Mouse (Mus musculus) splenic B cell, adult 2 months (primary cell): Measurements from ENCODE around the gene Shmt1.

Source experiments
- DNase-seq: peaks from one replicate; pipeline ENCODE4 v3.0.0-alpha.2; 2011; ENCODE audit warnings: low read depth, low spot score
- H3K27me3 ChIP-seq: 2 replicates; pipeline ENCODE4 v1.6.1; 2012; ENCODE audit warnings: mild to moderate bottlenecking, low read length, moderate library complexity, mixed read lengths; ENCODE audit not compliant: control insufficient read depth, poor library complexity, insufficient read depth, severe bottlenecking
- H3K36me3 ChIP-seq: 2 replicates; pipeline ENCODE4 v1.6.1; 2012; ENCODE audit warnings: mild to moderate bottlenecking, low read length, moderate library complexity, mixed read lengths; ENCODE audit not compliant: control insufficient read depth, poor library complexity, insufficient read depth, severe bottlenecking

Gene Shmt1

DNA sequence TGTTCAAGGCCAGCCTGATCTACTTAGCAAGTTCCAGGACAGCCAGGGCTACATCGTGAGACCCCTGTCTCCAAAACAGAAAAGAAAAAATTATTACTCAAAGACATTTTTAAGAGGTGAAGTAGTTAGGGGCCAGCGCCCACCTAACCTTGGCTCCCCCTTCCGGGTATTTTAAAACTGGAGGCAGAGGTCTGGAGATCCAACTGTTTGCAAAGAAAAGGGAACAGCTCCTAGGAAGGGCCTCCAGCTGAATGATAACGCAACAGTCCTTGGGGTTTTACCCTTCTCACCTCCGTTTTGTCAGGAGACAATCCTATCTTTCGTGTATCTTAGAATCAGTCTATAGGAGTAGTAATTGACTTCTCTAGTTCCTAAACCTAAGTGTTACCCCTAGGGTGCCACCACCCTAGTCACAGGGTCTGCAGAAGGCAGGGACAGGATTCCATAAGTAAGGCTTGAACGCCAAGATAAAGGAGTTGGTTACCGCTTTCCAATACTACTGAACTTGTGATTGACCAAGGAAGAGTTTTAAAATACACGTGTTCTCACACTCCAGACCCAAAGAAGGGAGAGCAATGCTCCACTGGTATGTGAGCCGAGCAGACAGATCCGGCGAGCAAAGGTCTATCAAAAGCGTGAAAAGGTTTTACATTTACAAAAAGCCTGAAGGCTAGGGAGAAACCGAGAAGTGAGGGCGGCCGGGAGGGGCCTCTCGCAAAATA, 35.2 kb downstream of the Shmt1 start:
- no peaks in the 10 kb centered on the region for H3K27me3 ChIP-seq
- 0 out of 2 replicates have a peak, but pooled peaks cover 2% of the 10 kb centered on the region for H3K36me3 ChIP-seq
- DNase-seq: no peak

DNA sequence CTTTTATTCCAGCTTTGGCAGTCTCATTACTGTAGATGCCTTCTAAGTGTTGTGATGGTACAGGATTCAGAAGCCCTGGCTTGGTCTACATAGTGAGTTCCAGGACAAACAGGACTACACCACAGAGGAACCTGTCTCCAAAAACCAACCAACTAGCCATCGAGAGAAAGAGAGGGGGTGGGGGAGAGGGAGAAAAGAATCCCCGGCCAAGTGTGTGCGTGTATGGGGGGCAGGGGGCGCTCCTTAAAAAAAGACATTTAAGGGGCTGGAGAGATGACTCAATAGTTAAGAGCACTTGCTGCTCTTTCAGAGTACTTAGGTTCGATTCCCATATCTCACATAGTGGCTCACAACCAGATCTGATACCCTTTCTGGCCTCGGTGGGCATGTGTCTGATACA, 35.9 kb downstream of the Shmt1 start:
- no peaks in the 10 kb centered on the region for H3K27me3 ChIP-seq
- no peak for DNase-seq
- H3K36me3 ChIP-seq: 0 out of 2 replicates have a peak, but pooled peaks cover 2% of the 10 kb centered on the region

DNA sequence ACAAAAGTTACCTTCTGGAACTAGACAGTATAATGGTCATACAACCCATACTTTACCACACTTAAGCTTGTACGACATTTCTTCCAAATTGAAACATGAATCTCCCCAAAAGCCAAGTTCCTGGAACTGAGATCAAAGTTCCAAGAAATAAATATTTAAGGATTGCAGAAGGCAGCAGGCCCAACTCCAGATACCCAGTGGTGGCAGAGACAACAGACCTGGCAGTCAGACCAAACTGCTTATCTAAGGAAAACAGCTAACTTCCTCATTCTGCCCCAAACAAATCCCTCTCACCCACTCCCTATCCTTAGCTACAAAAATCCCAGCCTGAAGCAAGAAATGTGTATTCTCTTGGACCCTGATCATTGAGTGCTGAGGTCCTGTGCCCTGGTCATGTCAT, 36.7 kb downstream of the Shmt1 start:
- no peak for DNase-seq
- 0 out of 2 replicates have a peak, but pooled peaks cover 2% of the 10 kb centered on the region for H3K36me3 ChIP-seq
- no peaks in the 10 kb centered on the region for H3K27me3 ChIP-seq

DNA sequence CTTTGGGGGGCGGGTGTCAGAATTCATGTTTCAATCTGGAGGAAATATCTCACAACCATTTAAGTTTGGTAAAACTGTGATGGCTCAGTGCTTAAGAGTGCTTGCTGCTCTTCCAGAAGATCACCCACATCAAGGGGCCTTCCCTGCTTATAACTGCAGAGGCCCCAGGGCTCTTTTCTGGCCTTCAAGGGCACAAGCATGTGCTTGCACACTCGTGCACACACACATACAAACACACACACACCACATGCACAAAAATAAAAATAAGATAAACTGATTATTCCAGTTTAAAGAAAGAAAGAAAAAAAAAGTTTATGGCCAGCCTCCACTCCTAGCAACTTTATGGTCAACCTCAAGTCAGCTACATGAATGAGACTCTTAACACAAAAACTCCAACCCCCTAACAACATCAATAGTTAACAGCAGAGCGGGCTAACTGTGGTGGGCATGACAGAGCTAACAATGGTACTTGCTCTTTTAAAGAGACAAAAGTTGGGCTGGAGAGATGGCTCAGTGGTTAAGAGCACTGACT, 37.3 kb downstream of the Shmt1 start:
- Histone ChIP-seq H3K36me3 (no peaks in the 10 kb centered on the region), H3K27me3 (no peaks in the 10 kb centered on the region)
- no peak for DNase-seq

DNA sequence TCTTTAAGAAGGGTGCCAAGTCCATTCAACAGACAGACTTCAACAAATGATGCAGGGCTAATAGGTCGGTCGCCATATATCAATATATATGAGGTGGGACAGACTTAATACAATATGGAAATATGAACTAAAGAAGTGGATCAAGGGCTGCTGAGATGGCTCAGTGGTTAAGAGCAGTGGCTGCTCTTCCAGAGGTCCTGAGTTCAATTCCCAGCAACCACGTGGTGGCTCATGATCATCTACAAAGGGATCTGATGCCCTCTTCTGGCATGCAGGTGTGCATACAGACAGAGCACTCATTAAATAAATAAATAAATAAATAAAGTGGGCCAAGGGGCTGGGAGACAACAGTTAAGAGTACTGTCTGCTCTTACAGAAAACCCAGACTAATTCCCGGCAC, 39.4 kb downstream of the Shmt1 start:
- Histone ChIP-seq H3K27me3 (no peaks in the 10 kb centered on the region), H3K36me3 (no peaks in the 10 kb centered on the region)
- no peak for DNase-seq

DNA sequence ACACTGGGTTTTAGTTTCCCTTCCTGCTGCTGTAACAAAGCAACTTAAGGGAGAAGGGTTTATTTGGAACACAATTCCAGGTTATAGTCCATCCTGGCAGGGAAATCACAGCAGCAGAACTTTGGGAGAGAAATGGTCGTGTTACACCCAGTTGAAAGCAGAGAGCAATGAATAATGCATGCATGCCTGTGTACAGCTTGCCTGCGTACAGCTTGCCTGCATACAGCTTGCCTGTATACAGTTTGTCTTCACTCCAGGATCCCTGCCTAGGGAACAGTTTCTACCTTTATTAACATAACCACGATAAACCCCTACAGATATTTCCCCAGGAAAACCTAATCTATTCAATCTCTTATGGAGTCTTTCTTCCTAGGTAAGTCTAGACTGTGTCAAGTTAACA, 40.7 kb downstream of the Shmt1 start:
- H3K27me3 ChIP-seq: no peaks in the 10 kb centered on the region

DNA sequence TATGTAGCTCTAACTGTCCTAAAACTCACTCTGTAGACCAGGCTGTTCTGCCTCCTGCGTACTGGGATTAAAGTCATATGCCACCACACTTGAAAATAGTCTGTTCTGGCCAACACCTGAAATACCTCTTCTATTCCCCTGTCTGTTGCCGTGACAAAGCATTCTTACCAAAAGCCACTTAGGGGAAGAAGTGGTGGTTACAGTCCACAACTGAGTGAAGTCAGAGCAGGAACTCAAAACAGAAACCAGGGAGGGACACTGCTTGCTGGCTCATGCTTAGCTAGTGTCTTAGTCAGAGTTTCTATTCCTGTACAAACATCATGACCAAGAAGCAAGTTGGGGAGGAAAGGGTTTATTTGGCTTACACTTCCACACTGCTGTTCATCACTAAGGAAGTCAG, 42.2 kb downstream of the Shmt1 start:
- H3K36me3 ChIP-seq: no peaks in the 10 kb centered on the region
- no peaks in the 10 kb centered on the region for H3K27me3 ChIP-seq
- peak; percentile 44 for DNase-seq

More for the DNA sequence above, 40.7 kb downstream of the Shmt1 start:
- H3K36me3 ChIP-seq: no peaks in the 10 kb centered on the region
- no peak for DNase-seq

DNA sequence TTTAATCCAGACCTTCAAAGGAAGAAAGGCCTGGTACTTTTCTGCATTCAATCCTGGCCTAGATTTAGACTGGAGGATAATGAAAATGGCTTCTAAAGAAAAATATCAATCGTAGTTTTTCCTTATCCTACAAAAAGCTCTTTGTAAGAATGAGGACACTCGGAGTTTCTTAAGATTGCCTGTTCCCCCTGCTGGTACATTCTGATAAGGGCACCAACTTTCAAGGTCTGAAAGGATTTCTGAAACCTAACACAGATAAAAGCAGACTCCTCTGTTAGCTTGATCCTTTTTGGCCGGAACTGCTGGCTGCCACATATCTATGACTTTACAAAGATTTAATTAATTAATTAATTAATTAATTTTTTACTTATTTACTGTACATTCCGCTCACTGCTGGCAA, 44.5 kb downstream of the Shmt1 start:
- H3K36me3 ChIP-seq: no peaks in the 10 kb centered on the region
- H3K27me3 ChIP-seq: no peaks in the 10 kb centered on the region
- DNase-seq: no peak

DNA sequence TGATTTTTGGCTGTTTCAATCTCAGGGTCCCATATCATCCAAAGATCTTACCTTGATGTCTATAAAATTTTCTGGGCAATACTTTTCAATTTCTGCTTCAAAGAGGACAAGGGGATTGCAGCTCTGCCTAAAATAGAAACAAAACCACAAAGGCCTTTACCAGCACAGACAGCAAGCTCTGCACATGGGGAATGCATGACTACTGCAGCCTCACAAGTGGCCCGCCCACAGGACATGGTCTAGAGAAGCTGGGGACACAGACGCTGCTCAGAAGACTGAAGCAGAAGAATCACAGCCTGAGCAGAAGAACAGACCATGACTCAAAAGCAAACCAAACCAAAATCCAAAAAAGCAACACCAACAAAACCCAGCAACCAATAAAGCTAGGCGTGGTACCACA, 49.8 kb downstream of the Shmt1 start:
- H3K36me3 ChIP-seq: peaks cover 5% of the 10 kb centered on the region; the same call in 1 of the 2 replicates
- no peaks in the 10 kb centered on the region for H3K27me3 ChIP-seq
- DNase-seq: no peak

DNA sequence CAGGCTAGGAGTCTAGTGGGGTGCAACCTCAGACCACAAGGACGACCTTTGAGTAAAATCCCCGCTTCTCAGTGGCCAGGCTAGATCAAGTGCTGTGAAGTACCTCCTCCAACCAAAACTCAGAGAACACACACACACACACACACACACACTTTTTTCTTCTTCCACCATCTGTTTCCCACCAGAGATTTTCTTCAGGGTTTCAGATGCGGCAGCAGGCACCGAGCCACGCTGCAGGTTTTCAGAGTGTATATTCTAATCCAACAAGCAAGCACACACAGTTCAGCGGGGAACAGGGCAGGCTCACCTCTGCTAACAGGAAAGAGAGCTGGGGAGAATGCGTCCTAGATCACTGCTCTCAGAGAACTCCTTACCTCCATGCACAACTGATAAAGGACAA, 55.9 kb downstream of the Shmt1 start:
- Histone ChIP-seq H3K36me3 (peaks cover 21% of the 10 kb centered on the region), H3K27me3 (no peaks in the 10 kb centered on the region)
- no peak for DNase-seq

DNA sequence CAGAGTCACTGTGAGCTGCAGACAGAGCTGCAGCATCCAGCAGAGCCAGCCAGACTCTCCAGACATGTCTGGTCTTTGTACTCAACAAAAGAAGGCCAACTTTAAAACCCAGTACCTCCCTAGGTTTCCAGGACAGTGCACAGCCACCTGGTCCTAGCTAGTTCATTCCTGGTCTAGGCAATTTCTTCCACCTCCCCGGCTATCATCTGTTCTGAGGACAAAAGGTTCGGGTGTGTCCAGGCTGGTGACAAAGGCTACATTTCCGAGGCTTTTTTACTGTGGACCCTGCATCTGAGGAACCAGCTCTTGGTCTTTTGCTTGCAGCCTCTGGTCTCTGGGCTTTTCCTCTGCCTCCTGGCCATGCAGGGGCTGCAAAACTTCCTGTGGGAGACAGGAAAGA, 71.2 kb downstream of the Shmt1 start:
- Histone ChIP-seq H3K27me3 (no peaks in the 10 kb centered on the region), H3K36me3 (no peaks in the 10 kb centered on the region; the same call in 1 of the 2 replicates)
- no peak for DNase-seq
